Mouse (Mus musculus): ENCODE results near the gene Spock1.

- TF ChIP-seq USF1 (IDR thresholded peaks at IDR 0.05; ENCODE audit: low read depth) (no peak), CTCF (IDR thresholded peaks at IDR 0.05; ENCODE audit: control insufficient read depth, insufficient read depth, insufficient read length) (no peak), MAX (IDR thresholded peaks at IDR 0.05) (no peak), MYOG (IDR thresholded peaks at IDR 0.05; ENCODE audit: control insufficient read depth, extremely low read depth, insufficient read length) (no peak)
Measured at GRCm38 (mm10) chr13:57686437-57686836, 221.7 kb downstream of the Spock1 start.
